Mouse (Mus musculus): ENCODE measurements around the gene Trim26. TPM values are rescaled to one million over a fixed set of nuclear protein-coding genes. Genes with fewer than 3 reads are reported as not detected.
"Not testable (repeated sequence)": the region's sequence is repeated elsewhere in the genome, so short reads cannot be mapped to it uniquely, and the experiment has no call there.

The Trim26 gene
- 10 to 100 TPM; 24.3 to 25.6 TPM for total RNA-seq (2021)
- long read RNA-seq, experiment 1, partial matches to known transcripts = 1 of 11 reads
- long read RNA-seq, experiment 1, other reads (novel, unspliced or antisense) = 9 of 11 reads
- long read RNA-seq, experiment 2, partial matches to known transcripts = 0 of 15 reads
- long read RNA-seq, experiment 2, other reads (novel, unspliced or antisense) = 15 of 15 reads

DNA sequence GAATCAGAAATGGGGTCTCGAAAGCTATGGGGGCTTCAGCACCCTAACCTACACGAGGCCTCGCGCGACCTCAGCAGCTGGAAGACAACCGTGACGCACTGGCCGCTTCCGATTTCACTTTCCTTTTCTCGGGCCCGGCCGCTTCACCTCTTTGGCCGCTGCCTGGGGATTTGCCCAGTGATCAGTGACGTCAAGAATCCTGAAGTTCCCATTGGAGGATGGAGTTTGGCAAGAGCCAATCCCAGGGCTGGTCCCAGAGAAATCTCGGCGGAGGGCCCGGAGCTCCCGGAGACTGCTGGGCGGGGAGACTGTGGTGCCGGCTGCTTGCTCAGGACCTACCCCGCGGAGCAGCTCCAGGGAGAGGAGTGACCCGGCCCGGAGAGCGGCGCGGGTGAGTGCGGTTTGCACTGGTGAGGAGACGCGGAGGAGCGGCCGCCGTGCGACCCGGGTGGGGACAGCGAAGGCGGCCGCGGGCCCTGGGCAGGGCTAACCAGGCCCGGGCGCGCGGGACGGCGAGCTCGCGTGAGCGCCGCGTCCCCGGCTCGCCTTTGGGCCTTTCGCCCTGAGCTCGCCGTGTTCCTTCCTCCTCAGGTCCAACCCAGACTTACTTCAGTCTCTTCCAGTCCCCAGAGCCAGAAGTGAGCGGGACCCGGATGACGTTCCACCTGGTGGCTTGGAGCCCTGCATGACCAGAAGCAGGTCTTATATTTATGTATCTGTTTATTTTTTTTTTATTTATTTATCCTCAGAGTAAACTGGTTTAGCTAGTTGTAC, at the start of gene Trim26:
Gene Trim26, plus strand, starts transcription at position 261 of the 774 bp plus-strand sequence.
- DNase-seq (ENCODE audit: low spot score in 2 of 2) = peak; percentile 92 to 97

DNA sequence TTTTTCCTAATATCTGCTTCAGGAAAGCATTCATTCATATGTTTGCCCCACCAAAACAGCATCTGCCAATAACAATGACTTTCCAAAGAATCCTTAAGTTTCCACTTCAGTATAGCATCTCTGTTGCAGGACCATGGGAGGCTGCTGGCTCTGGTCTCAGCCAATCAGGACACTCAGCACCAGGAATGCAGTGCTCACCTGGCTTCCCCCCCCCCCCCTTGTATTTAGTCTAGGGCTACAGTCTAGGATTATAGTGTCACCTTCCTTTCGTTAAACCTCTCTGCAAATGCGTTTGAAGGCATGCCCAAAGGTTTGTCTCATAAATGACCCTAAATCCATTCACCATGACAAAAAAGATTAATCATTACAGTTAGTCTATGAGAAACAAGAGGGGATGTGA, 48.6 kb upstream of the Trim26 start:
- no peak for DNase-seq (ENCODE audit: low spot score in 2 of 2)

DNA sequence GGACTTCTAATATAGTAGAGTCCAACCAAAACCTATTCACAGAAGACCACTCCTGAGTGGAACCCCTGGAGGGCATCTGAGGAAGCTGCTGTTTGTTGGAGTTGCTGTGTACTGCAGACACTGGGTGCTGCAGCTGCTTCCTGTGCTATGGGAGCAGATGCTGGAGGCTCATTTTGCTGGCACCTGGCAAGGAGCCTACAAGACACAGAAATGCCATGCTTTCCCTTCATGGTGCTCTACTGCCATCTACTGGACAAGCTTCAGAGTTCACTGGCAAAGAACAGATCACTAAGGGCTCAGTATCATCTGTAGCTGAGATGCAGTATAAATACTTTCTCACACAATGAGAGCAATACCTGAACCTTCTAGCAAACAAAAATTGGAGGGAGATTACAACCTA, 48.1 kb upstream of the Trim26 start:
- peak; percentile 18 to 55 for DNase-seq (ENCODE audit: low spot score in 2 of 2)

DNA sequence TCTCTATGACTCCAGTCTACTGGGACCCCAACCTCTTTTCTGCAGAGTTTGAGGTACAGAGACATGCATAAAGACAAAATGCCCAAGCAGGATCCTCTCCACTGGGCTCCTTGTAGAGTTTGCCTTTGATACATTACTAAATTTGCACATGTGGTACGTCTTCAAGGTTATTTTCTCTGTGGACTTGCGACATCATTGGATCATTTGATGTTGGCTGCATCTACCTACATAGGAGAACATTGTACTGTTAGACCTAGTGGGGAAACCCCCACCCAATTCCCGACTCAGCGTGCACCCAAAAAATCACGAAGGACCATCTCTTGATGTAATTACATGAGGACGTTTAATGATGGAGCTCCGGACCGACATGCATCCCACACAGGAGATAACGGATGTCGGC, 37.4 kb upstream of the Trim26 start:
- no peak for DNase-seq (ENCODE audit: low spot score in 2 of 2)

DNA sequence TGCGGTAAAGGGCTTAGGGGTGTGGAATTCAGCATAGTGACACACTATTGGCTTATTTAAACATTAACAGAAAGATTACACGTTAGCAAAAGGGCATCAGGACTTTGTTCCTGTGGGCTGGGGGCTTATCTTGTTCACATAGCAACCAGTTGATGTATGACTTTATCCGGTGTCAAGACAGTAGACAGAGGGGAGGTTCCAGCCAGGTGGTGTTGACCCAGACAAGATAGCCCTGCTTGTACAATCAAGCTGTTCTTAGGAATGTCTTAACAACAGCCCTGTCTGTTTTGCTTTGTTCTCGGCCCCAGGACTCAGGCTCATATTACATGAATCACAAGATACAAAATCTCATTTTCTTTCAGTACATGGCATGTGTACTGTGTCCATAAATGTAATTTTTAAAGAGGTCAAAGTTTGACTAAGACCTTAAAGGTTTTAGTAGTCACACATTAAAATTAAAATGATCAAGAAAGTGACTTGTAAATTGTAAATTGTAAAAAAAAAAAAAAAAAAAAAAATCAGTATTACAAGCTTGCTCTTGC, 36.9 kb upstream of the Trim26 start:
- not testable (repeated sequence) for DNase-seq (ENCODE audit: low spot score in 2 of 2)

DNA sequence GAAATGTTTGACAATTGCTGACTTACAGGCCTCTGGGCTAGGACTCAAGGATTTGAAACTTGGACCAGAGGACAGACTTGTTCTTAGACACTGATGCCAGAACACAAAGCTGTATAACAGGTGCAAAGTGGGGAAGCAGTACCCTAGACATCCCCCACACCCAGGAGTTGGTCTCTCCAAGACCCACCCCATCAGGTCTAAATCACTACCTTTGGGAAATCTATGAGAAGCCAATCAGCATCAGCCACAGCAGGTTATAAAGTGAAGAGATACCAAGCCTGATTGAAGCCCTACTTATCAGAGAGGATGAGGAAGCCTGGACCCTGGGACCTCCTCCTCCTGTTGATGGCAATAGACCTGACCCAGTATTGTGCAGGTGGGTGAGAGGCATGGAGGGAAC, 25.1 kb upstream of the Trim26 start, which contains the start of gene H2-M10.6:
Gene H2-M10.6, plus strand, starts transcription at position 301 of the 400 bp plus-strand sequence.
- DNase-seq (ENCODE audit: low spot score in 2 of 2) = no peak

DNA sequence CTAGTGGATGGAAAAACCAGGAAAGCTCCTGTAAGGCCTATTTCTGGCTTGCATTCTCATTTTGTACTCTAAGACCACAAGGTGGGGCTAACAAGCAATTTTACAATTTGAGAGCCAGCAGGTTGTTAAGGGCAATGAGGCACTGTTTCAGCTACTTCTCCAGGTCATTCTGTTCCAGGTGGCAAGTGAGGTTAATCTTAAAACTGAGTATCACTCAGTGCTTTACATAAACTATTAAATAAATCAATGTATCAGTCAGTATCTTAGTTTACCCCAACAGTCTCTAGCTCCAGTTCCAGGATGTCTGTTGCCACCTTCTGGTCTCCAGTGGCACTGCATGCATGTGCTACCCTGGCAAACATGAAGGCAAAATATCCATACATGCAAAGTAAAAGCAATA, 12.9 kb upstream of the Trim26 start:
- peak in 1 of 2 experiments; percentile 44 for DNase-seq (ENCODE audit: low spot score in 2 of 2)

DNA sequence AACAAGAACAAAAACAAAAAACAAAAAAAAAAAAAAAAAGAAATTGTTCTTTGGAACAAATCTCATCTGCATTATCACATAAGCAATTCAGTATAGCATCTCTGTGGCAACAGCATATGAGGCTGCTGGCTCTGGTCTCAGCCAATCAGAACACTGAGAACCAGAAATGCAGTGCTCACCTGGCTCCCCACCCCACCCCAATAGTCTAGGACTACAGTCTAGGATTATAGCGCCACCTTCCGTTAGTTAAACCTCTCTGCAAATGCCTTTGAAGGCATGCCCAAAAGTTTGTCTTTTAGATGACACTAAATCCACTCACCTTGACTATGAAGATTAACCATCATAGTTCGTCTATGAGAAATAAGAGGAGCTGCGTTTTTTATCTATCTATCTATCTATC, 11.4 kb upstream of the Trim26 start:
- DNase-seq (ENCODE audit: low spot score in 2 of 2) = no peak

DNA sequence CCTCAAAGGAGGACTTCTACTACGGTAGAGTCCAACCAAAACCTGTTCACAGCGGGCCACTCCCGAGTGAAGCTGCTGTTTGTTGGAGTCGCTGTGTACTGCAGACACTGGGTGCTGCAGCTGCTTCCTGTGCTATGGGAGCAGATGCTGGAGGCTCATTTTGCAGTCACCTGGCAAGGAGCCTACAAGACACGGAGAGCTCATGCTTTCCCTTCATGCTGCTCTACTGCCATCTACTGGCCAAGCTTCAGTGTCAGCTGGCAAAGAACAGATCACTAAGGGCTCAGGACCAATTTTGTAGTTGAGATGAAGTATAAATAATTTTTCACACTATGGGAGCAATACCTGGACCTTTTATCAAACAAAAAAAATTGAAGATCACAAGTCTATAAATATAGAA, 10.9 kb upstream of the Trim26 start:
- DNase-seq (ENCODE audit: low spot score in 2 of 2) = peak; percentile 67 to 89

DNA sequence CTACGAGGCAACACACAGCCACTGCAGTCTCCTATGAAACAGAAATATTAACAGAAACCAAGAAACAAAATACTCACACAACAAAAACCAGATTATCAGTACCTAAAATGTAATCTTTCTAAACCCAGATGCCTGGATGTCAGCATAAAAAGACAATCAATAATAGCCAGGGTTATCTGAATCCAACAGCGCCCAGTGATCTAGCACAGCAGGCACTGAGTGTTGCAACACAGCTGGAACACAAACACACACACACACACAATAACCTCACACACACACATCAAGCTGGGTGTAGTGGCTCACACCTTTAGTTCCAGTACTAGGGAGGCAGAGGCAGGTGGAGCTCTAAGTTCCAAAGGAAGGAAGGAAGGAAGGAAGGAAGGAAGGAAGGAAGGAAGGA, 8.4 kb upstream of the Trim26 start:
- DNase-seq (ENCODE audit: low spot score in 2 of 2) = no peak

DNA sequence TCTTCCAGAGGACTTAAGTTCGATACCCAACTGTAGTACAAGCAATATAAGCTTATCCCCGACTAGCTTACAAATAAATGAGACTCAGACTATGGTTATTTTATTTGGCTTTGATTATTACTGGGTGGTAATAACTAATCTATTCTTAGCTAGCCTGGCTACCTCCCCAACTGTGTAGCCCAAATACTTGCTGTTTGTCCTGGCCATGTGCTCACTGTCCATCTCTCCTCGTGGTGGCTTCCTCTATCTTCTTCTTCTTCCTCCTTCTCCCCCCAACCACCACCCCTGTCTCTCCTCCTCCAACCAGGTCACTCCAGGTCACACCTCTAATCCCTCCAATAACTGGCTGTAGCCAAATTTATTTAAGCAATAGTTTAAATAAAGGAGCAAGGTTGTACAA, 6.5 kb upstream of the Trim26 start:
- DNase-seq (ENCODE audit: low spot score in 2 of 2) = no peak

DNA sequence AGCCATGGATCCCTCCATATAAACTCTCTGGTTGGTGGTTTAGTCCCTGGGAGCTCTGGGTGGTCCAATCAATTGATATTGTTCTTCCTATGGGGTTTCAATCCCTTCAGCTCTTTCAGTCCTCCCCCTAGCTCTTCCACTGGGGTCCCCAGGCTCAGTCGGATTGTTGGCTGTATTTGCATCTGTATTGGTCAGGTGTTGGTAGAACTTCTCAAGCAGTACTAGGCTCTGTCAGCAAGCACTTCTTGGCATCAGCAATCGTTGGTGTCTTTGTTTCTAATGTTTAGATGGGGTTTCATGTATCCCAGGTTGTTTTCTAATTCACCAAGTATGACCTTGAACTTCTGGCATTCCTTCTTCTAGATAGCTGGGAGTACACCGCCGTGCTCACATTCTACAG, 4.2 kb upstream of the Trim26 start:
- DNase-seq (ENCODE audit: low spot score in 2 of 2) = no peak

DNA sequence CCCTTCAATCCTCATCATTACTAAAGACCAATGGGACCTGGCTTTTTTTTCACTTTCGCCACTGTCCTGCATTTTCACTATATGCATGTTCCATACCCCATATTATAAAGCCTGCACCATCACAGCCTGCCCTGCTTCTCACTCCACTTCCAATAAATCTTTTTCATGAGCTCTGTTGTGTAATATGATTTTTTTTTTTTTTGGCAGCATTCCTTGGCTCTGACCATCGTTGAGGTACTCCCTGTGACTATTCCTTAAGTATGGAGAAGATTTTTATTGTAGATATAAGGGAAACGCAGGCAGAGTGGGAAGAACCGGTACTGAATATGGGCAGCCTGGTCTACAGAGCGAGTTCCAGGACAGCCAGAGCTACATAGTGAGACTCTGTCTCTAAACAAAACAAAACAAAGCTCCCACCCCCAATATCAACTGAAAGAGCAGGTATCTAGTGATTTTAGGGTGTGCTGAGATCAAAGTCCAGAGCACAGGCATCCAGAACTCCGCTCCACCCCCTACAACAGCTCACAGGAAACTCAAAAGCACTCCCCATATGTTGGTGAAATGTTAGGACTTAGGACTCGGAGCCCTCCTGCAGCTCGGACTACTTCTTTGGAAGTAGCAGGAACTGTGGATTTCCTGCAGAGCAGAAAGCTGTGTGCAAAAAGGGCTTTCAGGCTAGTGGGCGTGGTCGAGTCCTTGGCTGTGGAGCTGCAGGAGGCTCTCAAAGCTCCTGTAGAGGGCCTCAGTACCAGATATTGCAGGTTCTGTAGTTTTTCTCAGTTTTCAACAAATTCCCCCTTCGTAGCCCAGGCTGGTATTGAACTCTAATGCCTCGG, 1.1 kb upstream of the Trim26 start:
- peak in 1 of 2 experiments; percentile 60 for DNase-seq (ENCODE audit: low spot score in 2 of 2)

DNA sequence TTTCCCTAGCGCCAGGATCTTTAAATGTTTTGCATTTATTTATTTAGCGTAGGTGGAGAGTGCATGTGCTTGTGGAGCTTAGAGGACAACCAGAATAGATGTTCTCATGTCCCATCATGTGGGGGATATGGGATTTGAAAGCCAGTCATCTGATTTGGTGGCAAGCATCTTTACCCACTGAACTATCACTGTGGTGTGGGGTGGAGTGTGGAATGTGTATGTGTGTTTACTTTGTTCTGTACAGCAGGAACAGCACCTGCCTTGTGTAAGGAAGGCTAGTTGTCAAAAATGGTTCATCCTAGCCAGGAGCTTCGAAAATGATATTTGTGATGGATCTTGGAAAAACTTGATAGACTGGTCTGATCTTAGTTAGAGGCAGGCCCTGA, 514 bp upstream of the Trim26 start:
- DNase-seq (ENCODE audit: low spot score in 2 of 2) = no peak

DNA sequence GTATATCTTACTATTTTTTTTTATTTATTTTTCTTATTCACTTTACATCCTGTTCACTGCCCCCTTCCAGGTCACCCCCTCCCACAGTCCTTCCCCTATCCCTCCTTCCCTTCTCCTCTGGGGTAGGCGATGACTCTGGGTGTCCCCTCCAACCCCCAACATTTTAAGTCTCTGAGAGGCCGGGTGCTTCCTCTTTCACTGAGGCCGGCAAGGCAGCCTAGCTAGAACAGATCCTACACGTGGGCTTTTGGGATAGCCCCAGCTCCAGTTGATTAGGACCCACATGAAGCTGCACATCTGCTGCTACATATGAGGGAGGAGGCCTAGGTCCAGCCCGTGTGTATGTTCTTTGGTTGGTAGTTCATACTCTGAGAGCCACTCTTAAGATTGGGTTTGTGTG, 2.1 kb downstream of the Trim26 start:
- DNase-seq (ENCODE audit: low spot score in 2 of 2) = no peak

DNA sequence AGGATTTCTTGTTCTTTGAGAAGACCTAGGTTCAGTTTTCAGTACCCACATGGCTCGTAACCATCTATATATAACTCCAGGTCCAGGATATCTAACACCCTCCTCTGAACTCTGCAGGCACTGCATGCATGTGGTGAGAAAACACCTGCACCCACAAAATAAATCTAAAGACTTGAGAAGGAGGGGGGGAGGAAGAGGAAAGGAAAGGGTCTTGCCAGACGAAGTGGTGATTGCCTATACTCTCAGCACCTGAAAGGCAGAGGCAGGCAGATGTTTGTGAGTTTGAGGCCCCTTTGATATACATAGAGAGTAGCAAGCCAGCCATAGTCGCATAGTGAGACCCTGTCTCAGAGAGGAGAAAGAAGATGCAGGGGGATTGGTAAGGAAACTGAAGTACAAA, 3.0 kb downstream of the Trim26 start:
- DNase-seq (ENCODE audit: low spot score in 2 of 2) = no peak

DNA sequence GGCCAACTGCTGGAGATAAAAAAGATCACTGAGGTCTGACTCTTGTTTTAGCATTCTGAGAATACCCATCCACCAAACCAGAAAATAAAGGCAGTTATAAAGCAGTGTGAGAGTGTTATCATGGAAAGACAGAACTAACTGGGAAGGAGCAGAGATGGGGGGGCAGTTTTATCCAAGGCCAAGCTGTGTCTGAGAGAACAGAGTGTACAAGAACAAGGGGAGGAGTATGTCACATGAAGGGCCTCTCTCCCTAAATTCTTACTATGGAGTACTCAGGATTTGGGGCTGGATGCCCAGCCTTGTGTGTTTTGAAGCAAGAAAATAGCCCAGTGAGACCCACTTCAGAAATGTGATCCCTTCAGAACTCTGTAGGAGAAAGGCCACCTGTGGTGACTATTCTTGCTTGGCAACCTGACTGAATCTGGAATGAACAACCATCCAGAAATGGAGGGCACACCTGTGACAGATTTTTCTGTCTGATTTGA, 4.1 kb downstream of the Trim26 start:
- DNase-seq (ENCODE audit: low spot score in 2 of 2) = no peak

DNA sequence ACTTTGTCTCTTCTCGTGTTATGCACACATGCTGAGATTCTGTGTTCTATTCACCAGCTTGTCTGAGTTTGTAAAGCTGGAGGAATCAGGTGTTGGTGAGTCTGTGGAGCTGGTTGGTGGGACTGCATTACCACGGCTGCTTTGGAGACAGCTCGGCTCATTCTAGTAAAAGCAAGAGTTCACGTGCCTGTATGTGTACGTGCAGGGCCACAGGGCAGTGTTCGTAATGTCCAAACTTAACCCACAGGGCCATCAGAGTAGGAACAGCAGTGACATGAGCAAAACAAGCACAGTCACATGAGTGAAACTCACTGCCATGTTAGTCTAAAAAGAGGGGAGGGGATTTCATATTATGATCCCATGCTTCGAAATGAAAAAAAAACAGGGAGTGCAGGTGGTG, 6.8 kb downstream of the Trim26 start:
- DNase-seq (ENCODE audit: low spot score in 2 of 2) = no peak

DNA sequence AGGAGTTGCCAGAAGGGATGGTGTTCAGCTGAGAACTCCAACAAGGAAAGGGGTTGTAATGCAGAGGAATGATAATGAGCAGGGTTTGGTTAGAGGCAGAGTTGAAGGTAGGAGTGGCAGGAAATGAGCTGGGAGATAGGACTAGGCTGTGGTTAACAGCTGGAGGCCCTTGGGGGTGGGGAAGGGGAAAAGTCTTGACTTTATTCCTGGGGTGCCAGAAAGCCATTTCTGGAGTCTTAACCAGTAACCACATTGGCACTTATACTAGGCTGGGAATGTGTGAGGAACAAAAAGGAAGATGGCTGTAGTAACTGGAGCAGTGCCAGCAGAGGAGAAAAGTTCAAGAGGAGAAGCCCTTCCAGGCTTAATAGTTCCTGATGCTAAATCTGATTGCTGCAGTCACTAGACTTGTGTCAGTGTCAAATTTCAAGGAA, 7.4 kb downstream of the Trim26 start:
- no peak for DNase-seq (ENCODE audit: low spot score in 2 of 2)

DNA sequence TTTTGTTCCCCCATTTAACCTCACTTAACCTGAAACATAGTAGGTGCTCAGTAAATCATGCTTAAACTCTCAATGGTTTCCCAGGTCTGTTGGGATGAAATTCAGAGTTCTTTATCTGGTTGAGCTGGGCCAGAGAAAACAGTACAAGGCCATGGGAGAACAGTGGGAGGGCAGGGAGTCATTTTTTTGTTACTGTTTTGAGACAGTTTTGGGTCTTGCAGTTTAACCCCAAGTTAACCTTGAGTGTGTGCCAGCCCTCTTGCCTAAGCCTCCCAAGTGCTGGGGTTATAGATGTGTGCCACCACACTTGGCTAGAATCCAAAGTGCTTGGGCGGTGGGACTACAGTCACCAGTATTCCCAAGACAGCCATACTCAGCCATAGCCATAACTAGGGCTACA, 7.8 kb downstream of the Trim26 start:
- no peak for DNase-seq (ENCODE audit: low spot score in 2 of 2)

DNA sequence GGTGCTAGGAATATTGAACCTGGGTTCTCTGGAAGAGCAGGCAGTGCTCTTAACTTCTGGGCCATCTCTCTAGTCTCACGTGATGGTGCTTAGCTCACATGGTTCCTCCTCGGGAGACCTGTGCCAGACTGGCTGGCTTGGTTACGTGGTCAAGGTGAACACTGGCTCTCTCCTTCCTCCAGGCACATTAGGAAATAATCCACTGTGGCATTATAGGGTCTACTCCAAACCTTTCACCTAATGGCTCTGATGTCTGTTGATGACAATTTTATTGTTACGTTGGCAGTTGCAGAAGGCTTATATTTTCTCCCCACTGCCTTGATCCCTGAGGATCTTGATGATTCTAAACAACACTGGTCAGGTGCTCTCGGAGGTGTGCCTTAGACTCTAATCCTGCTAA, 12.0 kb downstream of the Trim26 start:
- no peak for DNase-seq (ENCODE audit: low spot score in 2 of 2)

DNA sequence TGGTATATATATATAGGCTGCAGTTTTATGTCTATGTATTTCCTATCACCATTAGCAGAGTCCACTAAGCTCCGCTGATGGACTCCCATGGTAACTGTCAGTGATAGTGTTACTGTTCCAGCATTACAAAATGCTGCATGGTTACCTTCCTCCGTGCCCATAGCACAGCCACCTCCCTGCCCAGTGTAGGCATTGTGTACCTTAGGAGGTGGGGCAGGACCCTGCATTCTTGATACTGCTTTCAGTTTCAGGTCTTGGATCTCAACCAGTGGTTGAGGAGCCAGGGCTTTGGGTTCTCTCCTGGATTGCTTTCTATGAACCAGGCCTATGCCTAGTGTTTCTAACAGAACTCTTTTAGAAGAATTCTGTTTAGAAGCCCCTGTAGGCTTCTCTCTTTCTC, 13.1 kb downstream of the Trim26 start:
- DNase-seq (ENCODE audit: low spot score in 2 of 2) = no peak
